Mouse (Mus musculus): ENCODE measurements around the gene Pax7. TPM values are rescaled to one million over a fixed set of nuclear protein-coding genes. Genes with fewer than 3 reads are reported as not detected.

The Pax7 gene
- total and polyA plus RNA-seq, 3 experiments, result not detected

DNA sequence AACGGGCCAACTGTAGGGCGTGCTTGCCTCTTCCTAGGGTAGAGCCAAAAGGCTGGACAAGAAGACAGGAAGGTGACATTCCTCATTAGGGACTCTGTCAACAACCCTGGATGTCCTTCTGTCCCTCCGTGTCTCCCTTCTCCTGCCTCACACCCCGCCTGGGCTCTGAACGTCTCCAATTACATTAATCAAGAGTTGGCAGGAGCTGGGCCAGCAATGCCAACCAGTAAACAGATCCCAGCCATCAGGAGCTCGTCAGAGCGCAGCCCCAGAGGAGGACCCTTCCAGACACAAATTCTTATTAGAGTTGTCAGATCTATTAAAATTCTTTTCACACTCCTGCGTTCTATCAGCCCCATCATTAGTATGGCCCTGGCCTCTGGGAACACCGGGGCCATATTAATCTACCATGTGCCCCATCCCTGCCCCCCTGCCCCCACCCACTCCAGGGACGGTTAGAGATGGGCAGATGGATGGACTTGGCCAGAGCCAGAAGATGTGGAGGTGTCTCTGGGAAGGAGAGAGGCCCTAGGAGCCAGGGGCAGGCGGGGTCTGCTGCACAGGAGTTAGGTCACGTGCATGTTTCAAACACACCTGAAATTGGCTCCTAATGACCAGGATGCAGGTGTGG, 88.4 kb downstream of the Pax7 start:
- Histone ChIP-seq H3K9me3 (replicated peaks; ENCODE audit: insufficient read depth, low read length) (no peaks in the 10 kb centered on the region), H3K9ac (ENCODE audit: control insufficient read depth, low read depth, low read length, poor library complexity, severe bottlenecking) (no peak overlapping the region), H3K27me3 (ENCODE audit: control insufficient read depth in 1 of 2, insufficient read depth in 2 of 2, low read length in 2 of 2) (no peaks in the 10 kb centered on the region), H3K36me3 (ENCODE audit: control insufficient read depth in 1 of 2, insufficient read depth in 2 of 2, low read length in 2 of 2) (no peaks in the 10 kb centered on the region), H3K79me2 (ENCODE audit: control insufficient read depth, insufficient read depth, low read length, poor library complexity) (no peaks in the 10 kb centered on the region), H3K4me1 (ENCODE audit: control insufficient read depth in 1 of 2, insufficient read depth in 2 of 2, low read length in 2 of 2) (no peaks in the 10 kb centered on the region), H3K27ac (ENCODE audit: control insufficient read depth, low read depth, low read length) (no peak overlapping the region), H3K4me3 (ENCODE audit: control insufficient read depth in 1 of 2, insufficient read depth in 1 of 2, low read depth in 2 of 2, low read length in 2 of 2) (no peak overlapping the region)
- no peak for DNase-seq (ENCODE audit: low read depth, low spot score)
- TF ChIP-seq USF1 (IDR thresholded peaks at IDR 0.05; ENCODE audit: low read depth, low read length) (no peak), CHD1 (IDR thresholded peaks at IDR 0.05; ENCODE audit: low read depth, low read length) (no peak), NELFE (IDR thresholded peaks at IDR 0.05; ENCODE audit: low read depth, low read length) (no peak), RCOR1 (IDR thresholded peaks at IDR 0.05; ENCODE audit: low read depth, low read length) (no peak)

DNA sequence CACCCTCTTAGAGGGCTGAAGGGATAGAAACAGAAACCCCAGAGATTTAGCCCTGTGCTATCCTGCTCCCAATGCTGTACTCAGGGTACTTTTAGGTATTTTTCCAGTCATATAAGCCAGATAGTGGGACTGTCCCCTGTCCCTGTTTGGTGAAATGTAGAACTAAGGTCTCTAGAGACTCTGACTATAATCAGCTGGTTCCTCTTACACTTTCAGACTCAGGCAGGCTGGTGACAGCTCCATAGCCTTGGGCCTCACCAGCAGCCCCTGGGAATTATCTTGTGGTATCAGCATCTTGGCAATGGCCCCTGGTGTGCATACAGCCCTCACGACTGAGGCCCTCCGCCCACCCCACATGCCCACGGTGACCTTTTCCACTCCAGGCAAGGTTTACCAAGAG, 89.7 kb downstream of the Pax7 start:
- no peak for TF ChIP-seq UBTF (IDR thresholded peaks at IDR 0.05; ENCODE audit: borderline replicate concordance, insufficient read depth, low read depth, low read length)
- no peak for TF ChIP-seq ZKSCAN1 (IDR thresholded peaks at IDR 0.05; ENCODE audit: low read depth, low read length)
- TF ChIP-seq ZC3H11A (IDR thresholded peaks at IDR 0.05; ENCODE audit: low read depth, low read length), result no peak
- no peak for TF ChIP-seq ZMIZ1 (IDR thresholded peaks at IDR 0.05; ENCODE audit: low read depth, low read length)
- no peak for TF ChIP-seq MYC (IDR thresholded peaks at IDR 0.05; ENCODE audit: low read depth, low read length)
- no peak for TF ChIP-seq POLR2A (IDR thresholded peaks at IDR 0.05; ENCODE audit: control insufficient read depth in 1 of 2, insufficient read depth in 1 of 2, low read depth in 1 of 2, low read length in 2 of 2, poor library complexity in 1 of 2)

DNA sequence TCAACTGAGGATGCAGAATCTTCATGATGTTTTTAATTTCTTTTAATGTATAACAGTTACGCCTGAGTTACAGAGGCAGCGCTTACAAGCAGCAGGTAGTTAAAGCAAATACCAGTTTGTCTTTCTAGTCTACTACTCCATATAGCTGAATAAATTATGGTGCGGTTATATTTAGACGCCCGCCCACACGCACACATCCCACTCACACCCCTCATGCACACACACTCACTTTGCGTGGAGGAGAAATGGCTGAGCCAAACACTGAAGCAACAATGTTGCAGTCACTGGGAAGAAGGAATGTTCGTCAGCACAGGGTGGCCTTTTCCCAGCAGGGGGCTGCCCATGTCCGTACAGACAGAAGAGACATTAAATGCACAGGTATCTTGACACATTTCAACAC, 96.3 kb downstream of the Pax7 start:
- Histone ChIP-seq H3K4me3 (ENCODE audit: control insufficient read depth in 1 of 2, insufficient read depth in 1 of 2, low read depth in 2 of 2, low read length in 2 of 2) (no peak overlapping the region), H3K27me3 (ENCODE audit: control insufficient read depth in 1 of 2, insufficient read depth in 2 of 2, low read length in 2 of 2) (no peaks in the 10 kb centered on the region), H3K4me1 (ENCODE audit: control insufficient read depth in 1 of 2, insufficient read depth in 2 of 2, low read length in 2 of 2) (no peaks in the 10 kb centered on the region), H3K27ac (ENCODE audit: control insufficient read depth, low read depth, low read length) (no peak overlapping the region), H3K36me3 (ENCODE audit: control insufficient read depth in 1 of 2, insufficient read depth in 2 of 2, low read length in 2 of 2) (no peaks in the 10 kb centered on the region), H3K79me2 (ENCODE audit: control insufficient read depth, insufficient read depth, low read length, poor library complexity) (no peaks in the 10 kb centered on the region), H3K9me3 (replicated peaks; ENCODE audit: insufficient read depth, low read length) (no peaks in the 10 kb centered on the region), H3K9ac (ENCODE audit: control insufficient read depth, low read depth, low read length, poor library complexity, severe bottlenecking) (no peak overlapping the region)
- DNase-seq (ENCODE audit: low read depth, low spot score), result no peak
- TF ChIP-seq MAFK (IDR thresholded peaks at IDR 0.05; ENCODE audit: borderline replicate concordance, low read depth, low read length), result no peak
- TF ChIP-seq E2F4 (IDR thresholded peaks at IDR 0.05; ENCODE audit: borderline replicate concordance, low read depth, low read length), result no peak
- no peak for TF ChIP-seq MYB (IDR thresholded peaks at IDR 0.05; ENCODE audit: low read depth, low read length)
- no peak for TF ChIP-seq GATA1 (IDR thresholded peaks at IDR 0.05; ENCODE audit: low read depth, low read length)

More for the DNA sequence above, 89.7 kb downstream of the Pax7 start:
- no peak for DNase-seq (ENCODE audit: low read depth, low spot score)
- Histone ChIP-seq H3K9ac (ENCODE audit: control insufficient read depth, low read depth, low read length, poor library complexity, severe bottlenecking) (no peak overlapping the region), H3K36me3 (ENCODE audit: control insufficient read depth in 1 of 2, insufficient read depth in 2 of 2, low read length in 2 of 2) (no peaks in the 10 kb centered on the region), H3K4me1 (ENCODE audit: control insufficient read depth in 1 of 2, insufficient read depth in 2 of 2, low read length in 2 of 2) (no peaks in the 10 kb centered on the region), H3K27me3 (ENCODE audit: control insufficient read depth in 1 of 2, insufficient read depth in 2 of 2, low read length in 2 of 2) (no peaks in the 10 kb centered on the region), H3K79me2 (ENCODE audit: control insufficient read depth, insufficient read depth, low read length, poor library complexity) (no peaks in the 10 kb centered on the region), H3K4me3 (ENCODE audit: control insufficient read depth in 1 of 2, insufficient read depth in 1 of 2, low read depth in 2 of 2, low read length in 2 of 2) (no peak overlapping the region), H3K27ac (ENCODE audit: control insufficient read depth, low read depth, low read length) (no peak overlapping the region), H3K9me3 (replicated peaks; ENCODE audit: insufficient read depth, low read length) (no peaks in the 10 kb centered on the region)
